Mouse (Mus musculus): ENCODE data around the gene Klc3.

Klc3 gene

DNA sequence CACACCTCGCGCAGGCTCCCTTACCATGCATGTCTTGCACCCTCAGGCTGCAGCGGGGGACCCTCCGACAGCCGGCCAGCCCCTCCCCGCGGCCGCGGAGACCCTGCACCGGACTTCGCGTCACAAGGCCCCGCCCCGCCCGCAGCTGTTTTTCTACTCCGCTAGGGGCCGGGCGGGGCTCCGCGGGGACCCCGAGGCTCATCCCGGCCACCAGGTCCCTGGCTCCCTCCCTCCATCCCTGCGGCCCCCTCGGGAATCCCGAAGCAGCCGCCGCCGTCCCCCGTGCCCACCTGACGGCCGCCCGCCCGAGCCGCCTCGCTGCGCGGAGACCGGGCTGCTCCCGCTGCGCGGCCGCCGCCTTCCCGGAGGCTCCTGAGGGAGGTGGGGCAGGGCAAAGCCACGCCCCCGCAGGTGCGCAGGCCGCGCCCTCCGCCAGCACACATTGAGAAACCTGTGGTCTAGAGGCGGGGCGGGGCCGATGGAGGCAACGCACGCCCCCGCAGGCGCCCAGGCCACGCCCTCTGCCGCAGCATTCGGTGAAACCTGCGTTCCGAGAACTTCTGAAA lies at the start of gene Klc3:
Gene Klc3 (minus strand): TSS at position 374 of the 566 bp plus-strand sequence.
- DNase-seq (ENCODE audit: low read depth): peak; percentile 92

DNA sequence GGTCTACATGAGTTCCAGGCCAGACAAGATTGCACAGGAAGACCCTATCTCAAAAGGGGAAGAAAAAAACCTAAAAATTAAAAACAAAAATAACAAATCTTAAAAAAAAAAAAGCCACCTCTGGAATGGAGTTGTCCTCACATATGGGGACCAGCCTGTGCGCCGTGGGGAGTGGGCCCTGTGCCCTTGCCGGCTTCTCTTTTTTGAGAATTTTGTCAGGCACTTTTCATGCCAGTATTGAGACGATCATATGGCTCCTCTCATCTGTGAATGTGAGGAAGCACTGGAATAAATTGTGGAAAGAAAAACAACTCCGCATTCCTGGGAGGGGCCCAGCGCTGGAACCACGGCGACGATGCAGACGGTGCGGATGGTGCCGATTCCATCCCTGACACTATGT lies 45.3 kb upstream of the Klc3 start:
- no peak for DNase-seq (ENCODE audit: low read depth)

DNA sequence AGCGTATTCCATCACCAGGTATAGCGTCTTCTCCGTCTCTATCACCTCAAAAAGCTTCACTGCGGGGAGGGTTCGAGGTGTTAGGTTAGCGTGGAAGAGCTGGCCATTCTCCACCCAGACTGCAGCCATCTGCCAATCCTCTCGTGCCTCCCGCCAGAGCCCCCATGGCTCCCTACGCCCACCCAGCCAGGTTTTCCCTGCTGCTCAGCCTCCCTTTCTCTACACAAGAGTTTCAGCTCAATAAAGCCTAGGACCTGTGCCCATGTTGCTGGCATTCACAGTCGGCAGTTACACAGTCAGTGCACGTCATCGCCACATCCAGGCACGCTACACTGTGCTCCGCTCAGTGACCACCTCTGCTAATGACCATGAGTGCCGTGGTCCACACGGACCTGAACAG lies 43.8 kb upstream of the Klc3 start:
- DNase-seq (ENCODE audit: low read depth): no peak

DNA sequence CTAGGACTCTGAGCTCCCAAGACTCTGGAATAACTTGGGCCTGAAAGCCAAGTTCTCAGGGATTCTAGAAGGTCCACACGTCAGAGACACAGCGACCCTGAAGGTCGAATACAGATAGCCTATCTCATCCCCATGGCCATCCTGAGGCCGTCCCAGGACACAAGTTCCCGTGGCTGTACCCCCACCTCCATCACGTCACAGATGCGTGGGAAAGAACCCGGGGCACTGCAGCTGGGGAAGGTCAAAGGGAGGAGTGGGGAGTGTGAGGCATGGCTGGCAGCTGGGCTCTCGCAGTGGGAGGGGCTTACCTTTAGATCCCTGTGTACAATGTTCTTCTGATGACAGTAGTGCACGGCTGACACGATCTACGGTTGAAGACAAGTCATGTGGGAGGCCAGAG lies 40.9 kb upstream of the Klc3 start:
- no peak for DNase-seq (ENCODE audit: low read depth)

DNA sequence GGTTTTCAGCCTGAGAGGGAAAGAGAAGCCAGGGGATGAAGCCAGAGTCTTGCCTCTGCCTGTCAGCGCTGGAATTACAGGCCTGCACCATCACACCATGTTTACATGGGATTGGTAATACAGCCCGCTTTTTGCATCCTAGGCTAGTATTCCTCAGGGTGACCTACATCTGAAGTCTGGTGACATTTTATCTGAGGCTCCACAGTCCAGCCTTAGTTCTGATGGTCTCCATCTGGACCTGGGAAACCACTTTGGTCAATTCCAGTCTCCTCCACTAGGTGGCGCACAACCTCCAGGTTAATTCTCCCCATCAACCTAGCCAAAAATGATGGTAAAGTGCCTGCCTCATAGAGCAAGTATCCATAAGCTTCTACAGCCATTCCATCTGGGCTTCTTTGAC lies 39.4 kb upstream of the Klc3 start:
- peak; percentile 87 for DNase-seq (ENCODE audit: low read depth)

DNA sequence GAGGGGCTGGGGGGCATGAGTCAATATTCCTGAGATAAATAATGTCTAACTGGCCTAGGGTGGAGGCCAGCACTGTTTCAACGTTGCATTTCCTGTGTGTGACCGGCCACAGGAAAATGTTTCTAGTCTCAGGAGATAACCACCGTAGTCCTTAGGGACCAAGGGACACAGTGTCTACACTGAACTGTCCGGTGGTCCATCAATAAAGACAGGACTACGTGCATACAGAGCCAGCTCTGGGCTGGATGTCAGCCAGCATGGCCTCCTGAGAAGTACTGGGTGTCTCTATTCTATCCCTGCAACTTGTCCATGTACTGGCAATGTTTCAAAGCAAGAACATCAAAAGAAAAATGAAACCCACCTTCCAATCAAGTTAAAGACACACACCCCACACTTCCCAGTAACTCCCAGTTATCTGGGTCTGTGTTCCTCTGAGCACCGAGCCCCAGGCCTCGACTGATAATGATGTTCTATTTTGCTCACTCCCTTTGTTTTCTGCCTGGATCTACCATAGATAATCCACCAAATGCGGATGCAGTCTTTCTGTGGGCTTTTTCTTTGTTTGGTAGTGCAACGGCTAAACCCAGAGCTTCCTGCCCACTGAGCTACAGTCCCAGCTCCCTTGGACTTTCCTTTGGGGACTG lies 37.7 kb upstream of the Klc3 start:
- no peak for DNase-seq (ENCODE audit: low read depth)

DNA sequence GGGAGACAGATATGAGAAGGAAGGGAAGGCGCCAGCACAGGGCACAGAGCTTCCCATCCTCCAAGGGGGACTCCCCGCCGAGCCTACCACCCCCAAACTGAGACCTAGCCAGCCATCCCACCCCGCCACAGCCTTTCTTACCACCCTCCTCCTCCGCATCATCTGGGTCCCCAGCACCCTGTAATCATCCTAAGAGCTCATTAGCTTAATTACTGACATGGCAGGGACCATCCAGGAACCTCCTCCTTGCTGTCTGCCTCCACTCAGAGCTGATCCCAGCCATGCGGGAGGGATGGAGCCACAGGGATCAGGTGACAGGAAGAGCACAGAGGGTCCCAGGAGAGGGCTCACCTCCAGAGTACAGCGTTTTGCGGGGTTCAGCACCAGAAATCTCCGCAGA lies 33.1 kb upstream of the Klc3 start:
- DNase-seq (ENCODE audit: low read depth): no peak

DNA sequence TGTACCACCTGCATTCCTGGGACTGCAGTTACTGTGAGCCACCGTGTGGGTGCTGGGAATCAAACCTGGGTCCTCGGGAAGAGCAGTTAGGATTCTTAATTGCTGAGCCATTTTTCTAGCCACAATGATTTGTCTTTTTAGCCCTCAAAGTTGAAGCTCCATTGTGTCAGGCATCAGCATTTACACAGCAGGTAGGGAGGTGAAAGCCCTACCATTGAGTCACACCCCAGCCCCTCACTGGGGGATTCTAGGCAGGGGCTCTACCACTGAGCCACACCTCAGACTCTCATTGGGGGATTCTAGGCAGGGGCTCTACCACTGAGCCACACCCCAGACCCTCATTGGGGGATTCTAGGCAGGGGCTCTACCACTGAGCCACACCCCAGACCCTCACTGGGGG lies 32.4 kb upstream of the Klc3 start:
- no peak for DNase-seq (ENCODE audit: low read depth)

DNA sequence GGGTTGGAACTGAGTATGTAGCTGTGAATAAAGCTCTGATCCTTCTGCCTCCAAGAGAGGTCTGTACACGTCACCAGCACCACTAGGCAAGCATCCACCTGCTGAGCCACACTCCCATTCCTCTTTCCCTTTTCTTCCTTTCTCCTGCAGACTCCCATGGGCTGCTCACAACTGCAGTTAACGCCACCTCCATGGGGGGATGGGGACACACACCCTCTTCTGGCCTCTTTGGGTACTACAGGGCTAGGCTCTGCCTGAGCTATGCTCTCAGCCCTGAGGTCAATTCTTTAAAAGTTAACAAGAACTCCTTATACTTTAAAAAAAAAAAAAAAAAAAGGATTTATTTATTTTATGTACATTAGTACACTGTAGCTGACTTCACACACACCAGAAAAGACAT lies 28.6 kb upstream of the Klc3 start:
- peak; percentile 34 for DNase-seq (ENCODE audit: low read depth)

DNA sequence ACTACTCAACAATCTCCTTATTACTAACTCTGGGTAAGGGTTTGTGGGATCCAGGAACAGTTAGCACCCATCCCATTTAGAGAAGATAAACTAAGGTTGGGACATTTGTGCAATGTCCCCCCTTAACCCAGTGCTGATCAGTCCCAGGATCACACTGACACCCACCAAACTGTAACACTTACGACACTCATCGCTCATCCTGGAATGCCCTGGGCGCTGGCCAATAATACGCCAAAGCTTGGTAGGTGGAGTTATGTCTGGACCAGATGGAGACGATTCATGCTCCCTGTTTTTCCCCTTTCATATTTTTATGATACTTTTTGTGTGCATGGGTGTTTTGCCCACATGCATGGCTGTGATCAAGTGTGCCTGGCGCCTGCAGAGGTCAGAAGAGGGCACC lies 26.5 kb upstream of the Klc3 start:
- DNase-seq (ENCODE audit: low read depth): no peak

DNA sequence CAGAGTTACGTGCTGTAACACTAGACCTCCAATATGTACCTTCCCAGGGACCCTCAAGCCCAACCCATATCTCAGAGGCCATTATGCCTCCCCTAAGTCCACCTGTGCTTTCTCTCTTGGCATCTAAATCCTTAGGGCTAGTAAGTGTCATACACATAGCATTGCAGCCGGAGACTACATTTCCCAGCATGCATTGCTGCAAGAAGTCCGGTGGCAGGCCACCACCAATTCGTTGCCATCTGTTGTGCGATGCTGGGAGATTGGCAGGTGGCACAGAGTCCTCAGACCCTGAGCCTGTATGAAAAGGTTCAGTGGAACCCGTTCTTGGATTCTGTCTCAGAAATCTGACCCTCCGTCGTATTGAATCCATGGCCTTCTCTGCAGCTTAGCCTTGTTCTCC lies 25.8 kb upstream of the Klc3 start:
- peak; percentile 34 for DNase-seq (ENCODE audit: low read depth)

DNA sequence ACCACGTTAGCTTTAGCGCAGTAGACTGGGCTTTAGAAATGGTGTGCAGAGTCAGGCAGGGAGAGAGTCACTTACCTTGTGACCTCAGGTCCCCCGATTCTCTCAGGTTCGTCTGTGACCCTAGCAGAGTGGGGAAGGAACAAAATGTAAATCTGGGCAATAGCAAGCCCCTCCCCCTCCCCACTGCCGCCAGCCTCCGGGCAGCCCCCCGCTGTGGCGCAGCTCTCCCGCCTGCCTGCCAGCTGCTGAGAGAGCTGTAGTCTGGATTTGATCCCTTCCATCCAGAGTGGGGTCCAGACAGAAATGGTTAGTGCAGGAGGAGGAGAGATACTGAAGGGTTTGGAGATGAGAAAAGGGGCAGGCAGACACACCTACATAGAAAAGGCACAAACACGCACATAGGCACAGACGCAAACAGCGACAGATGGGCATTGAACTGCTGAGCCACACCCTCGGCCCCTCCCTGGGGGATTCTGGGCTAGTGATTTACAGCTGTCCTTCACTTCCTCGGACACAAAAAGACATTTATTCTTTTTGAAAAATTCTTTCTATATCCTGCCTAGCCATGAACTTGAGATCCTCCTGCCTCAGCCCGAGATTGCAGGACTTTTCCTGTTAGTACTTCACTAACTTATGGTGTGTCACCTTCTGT lies 24.2 kb upstream of the Klc3 start:
- DNase-seq (ENCODE audit: low read depth): no peak

DNA sequence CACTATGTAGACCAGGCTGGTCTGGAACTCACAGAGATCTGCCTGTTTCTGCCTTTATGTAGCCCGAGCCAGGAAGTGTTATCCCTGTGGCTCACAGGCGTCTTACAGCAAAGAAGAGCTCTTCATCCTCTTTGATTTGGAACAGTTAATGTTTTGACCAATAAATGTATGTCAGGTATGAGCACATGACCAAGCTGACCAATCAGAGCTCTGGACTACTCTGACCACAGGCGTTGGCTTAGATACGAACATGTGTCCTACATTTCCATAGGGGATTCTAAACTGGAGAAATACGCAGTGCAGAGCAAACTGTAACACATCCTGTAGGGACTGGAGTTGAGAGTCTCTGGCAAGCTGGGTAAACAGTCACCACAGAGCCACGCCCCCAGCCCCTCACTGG lies 23.0 kb upstream of the Klc3 start:
- DNase-seq (ENCODE audit: low read depth): no peak

DNA sequence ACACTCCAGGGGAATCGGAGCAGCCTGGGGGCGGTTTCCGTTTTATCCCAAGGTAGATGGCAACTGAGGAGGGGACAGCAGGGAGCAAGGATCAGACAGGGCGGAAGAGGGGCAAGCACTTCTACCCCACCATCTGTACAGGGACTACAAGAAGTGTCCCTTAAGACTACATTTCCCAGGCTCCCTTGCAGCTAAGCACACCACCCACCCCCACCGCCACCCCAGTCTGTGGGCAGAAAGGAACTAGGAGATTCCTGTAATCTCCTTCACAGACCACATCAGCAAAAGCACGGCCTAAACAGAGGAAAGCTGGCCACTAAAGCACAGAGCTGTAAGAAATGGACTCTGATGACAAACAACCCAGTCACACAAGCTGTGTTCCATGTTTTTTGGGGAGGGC lies 22.4 kb upstream of the Klc3 start:
- no peak for DNase-seq (ENCODE audit: low read depth)

DNA sequence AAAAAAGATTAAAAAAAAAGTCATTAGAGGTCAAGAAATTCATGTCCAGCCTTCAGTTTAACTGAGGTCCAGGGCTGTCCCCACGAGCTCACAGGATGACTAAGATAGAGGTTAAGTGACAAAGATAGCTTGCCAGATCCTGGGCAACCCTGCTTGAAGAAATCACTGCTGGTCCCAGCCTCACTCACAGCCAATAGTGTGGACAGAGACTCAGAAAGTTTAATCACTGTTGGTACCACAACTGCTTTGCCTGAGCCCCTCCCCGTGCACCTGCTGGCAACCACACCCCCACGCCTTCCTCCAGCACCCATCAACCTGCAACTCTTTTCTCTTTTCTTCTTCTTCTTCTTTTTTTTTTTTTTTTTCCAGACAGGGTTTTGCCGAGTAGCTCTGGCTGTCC lies 20.1 kb upstream of the Klc3 start:
- DNase-seq (ENCODE audit: low read depth): no peak

DNA sequence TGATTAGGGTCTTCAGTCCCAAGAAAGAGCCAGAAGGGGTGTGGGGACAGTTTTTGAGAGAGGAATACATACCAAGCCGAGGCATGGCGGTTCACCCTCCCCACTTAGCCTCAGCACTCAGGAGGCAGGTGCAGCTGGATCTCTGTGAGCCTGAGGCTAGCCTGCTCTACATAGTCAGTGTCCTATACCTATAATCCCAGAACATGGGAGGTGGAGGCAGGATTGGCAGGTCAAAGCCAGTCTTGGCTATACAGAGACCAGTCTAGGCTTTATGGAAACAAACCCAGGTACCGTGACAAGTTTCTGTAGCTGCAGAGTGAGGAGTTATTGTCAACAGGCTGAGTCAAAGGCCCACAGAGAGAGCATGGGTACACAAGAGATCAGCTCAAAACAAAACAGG lies 19.2 kb upstream of the Klc3 start:
- DNase-seq (ENCODE audit: low read depth): no peak

DNA sequence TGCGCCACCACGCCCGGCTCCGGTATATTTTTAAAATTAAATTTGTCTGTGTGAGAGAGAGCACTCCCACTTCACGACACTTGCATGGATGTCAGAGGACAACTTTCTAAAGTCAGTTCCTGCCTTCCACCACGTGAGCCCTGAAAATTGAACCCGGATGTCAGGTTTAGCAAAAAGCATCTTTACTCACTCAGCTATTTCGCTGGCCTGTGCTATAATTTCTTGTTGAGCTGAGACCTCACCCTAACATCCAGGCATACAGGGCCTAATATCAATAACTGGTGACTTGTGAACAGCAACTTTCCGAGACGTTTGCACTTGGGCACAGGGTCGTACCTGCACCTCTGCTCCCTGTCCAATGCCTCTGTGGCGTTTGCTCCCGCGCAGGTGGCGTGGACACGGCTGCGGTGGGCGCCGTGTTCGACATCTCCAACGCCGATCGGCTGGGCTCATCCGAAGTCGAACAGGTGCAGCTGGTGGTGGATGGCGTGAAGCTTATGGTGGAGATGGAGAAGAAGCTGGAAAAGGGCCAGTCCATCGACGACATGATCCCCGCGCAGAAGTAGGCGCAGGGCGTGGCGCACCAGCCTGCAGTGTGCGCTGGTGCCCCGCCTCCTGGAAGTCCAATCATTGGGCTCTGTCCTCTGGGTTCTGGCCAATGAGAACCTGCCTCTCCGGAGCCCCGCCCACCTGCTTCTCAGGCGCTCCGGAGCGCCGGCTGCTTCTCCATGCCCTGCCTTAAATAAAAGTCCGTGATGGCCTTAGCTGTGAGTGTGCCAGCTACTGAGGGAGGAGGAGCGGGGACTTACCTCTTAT lies 17.1 kb upstream of the Klc3 start:
- peak; percentile 94 for DNase-seq (ENCODE audit: low read depth)

DNA sequence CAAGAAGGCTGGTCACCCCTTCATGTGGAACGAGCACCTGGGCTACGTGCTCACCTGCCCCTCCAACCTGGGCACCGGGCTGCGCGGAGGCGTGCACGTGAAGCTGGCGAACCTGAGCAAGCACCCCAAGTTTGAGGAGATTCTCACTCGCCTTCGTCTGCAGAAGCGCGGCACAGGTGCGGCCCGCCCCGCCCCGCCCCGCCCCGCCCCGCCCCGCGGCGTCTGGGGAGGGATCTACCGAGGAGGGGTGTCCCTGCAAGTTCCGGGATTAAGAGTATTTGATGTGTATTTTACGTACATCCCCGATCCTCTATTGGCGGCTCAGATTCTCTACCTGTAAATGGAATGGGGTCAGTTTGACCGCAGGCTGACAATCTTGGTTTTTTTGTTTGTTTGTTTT lies 16.2 kb upstream of the Klc3 start:
- peak; percentile 75 for DNase-seq (ENCODE audit: low read depth)

DNA sequence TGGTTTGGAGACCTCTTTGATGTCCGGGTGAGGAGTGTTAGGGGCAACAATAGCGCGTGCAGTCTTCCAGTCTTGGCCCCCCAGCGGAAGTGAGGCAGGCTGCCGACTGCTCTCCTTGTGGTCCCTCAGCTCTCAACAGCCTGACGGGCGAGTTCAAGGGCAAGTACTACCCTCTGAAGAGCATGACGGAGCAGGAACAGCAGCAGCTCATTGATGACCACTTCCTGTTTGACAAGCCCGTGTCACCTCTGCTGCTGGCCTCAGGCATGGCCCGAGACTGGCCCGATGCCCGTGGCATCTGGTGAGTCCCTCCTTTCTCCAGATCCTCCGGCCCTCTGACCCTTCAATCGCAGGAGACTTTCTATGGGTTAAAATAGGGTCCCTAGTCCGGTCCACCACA lies 12.7 kb upstream of the Klc3 start:
- peak; percentile 18 for DNase-seq (ENCODE audit: low read depth)

DNA sequence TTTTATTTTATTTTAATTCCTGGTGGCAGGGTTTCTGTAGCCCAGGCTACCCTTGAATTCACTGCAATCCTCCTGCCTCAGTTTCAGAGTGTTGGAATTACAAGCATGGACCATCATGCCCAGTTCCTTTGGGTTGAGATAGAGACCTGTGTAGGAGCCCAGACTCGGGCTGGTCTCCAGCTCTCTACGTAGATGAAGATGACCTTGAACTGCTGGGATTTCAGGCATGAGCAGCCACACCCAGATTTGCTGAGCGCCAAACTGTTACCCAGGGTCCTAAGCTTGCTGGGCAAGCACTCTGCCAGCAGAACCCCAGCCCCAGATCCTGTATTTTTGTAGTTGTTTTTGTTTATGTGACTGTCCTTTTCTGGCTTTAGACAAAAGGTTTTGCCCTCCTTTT lies 9.6 kb upstream of the Klc3 start:
- no peak for DNase-seq (ENCODE audit: low read depth)

DNA sequence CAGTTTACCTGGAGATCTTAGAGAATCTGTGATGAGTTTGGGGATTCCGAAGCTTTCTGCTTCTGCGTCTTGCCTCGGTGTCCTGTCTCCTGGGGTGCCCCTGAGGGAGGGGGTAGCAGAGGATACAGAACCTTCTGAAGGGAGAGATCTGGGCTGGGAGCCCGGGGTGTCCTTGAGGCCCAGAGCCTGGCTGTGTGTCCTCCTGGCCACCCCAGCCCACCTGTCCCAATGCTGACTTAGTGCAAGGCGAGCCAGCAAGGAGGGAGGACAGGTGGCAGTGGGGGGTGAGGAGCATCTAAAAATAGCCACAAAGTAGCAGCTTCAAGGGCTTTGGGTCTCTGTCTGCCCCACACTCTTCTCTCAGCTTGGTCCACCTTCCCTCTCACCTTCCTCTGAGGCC lies 7.9 kb upstream of the Klc3 start:
- no peak for DNase-seq (ENCODE audit: low read depth)

DNA sequence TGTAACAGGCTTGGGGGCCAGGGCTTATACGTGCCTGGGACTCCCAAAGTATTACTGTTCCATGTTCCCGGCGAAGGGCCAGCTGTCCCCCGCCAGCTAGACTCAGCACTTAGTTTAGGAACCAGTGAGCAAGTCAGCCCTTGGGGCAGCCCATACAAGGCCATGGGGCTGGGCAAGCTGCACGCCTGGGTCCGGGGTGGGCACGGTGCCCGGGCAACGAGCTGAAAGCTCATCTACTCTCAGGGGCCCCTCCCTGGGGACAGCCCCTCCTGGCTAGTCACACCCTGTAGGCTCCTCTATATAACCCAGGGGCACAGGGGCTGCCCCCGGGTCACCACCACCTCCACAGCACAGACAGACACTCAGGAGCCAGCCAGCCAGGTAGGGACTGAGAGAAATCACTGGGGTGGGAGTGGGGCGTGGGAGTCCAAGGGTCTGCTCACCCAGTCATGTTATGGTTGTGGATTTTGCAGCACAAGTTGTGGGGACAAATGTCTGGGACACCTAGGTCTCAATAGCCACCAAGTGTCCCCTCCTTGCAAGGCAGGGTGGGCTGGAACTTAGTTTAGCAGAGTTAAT lies 7.0 kb upstream of the Klc3 start:
- DNase-seq (ENCODE audit: low read depth): no peak

DNA sequence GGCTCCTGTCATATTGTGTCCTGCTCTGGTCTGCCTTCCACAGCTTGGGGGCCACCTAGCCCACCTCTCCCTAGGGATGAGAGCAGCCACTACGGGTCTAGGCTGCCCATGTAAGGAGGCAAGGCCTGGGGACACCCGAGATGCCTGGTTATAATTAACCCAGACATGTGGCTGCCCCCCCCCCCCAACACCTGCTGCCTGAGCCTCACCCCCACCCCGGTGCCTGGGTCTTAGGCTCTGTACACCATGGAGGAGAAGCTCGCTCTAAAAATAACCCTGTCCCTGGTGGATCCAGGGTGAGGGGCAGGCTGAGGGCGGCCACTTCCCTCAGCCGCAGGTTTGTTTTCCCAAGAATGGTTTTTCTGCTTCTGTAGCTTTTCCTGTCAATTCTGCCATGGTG lies 5.8 kb upstream of the Klc3 start:
- DNase-seq (ENCODE audit: low read depth): no peak
